Mouse (Mus musculus) embryonic facial prominence, embryonic 15.5 days (tissue): ENCODE data around the gene Stra8. TPM values are rescaled to one million over a fixed set of nuclear protein-coding genes. Genes with fewer than 3 reads are reported as not detected.

Source experiments
- ATAC-seq: fragments of 200-750 bp; cut with Nextera tagmentation; 2 replicates; pipeline ENCODE4 v1.8.0; 2017; ENCODE audit warnings: low read depth, moderate TSS enrichment; ENCODE audit not compliant: insufficient number of reproducible peaks, low FRiP score, low TSS enrichment
- H3K27ac ChIP-seq: fragments of 300-500 bp; sonication (generic); replicated peaks from 2 replicates; pipeline ENCODE4 v1.5.1; 2015; ENCODE audit warnings: mild to moderate bottlenecking, inconsistent platforms
- H3K27me3 ChIP-seq: fragments of 300-500 bp; sonication (generic); 2 replicates; pipeline ENCODE4 v1.6.1; 2015; ENCODE audit warnings: inconsistent platforms
- H3K36me3 ChIP-seq: fragments of 300-500 bp; sonication (generic); 2 replicates; pipeline ENCODE4 v1.6.1; 2015; ENCODE audit warnings: mild to moderate bottlenecking, inconsistent platforms
- H3K4me1 ChIP-seq: fragments of 300-500 bp; sonication (generic); 2 replicates; pipeline ENCODE4 v1.6.1; 2015; ENCODE audit warnings: inconsistent platforms
- H3K4me2 ChIP-seq: fragments of 300-500 bp; sonication (generic); replicated peaks from 2 replicates; pipeline ENCODE4 v1.6.1; 2015; ENCODE audit warnings: mild to moderate bottlenecking, inconsistent platforms
- H3K4me3 ChIP-seq: fragments of 300-500 bp; sonication (generic); replicated peaks from 2 replicates; pipeline ENCODE4 v1.5.1; 2015; ENCODE audit warnings: mild to moderate bottlenecking, inconsistent platforms
- H3K9ac ChIP-seq: fragments of 300-500 bp; sonication (generic); 2 replicates; pipeline ENCODE4 v1.6.1; 2015; ENCODE audit warnings: inconsistent platforms
- H3K9me3 ChIP-seq: fragments of 300-500 bp; sonication (generic); replicated peaks from 2 replicates; pipeline ENCODE4 v1.6.1; 2016; ENCODE audit warnings: inconsistent platforms
- WGBS: fragments of 180-500 bp; shearing (Covaris S2); methylation state at CpG from one replicate; pipeline ENCODE4 v1.1.7; 2015; 5-methylcytosine and 5-hydroxymethylcytosine counted together
- polyA plus RNA-seq: library from polyadenylated mRNA; unstranded; fragments of >200 nt; fragmentation: Nextera tagmentation; extraction: Ambion mirVana; gene quantifications from 2 replicates; pipeline ENCODE4 v1.2.1, GENCODE M21; 2015

The Stra8 gene
- polyA plus RNA-seq, 1 experiment from 2014 or later: not detected

DNA sequence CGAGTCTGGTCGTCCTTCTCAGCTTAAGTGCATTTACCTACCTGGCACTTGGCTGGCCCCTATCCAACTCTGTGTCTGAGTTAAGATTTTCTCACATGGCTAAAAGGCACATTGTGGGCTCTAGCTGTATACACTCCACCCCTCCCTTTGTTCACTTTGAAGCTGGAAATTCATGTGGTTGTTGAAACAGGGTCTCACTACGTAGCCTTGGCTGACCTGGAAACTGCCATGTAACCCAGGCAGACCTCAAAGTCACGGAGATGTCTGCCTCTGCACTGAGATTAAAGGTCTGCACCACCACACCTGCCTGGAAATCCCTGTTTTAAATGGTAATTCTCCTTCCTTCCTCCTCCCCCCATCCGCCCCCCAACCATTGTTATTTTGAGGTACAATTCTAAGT is 23.5 kb downstream of the Stra8 start:
- ATAC-seq: no peak
- Histone ChIP-seq H3K27me3 (no peaks in the 10 kb centered on the region), H3K9me3 (no peaks in the 10 kb centered on the region), H3K4me3 (no peak overlapping the region), H3K36me3 (no peaks in the 10 kb centered on the region), H3K4me2 (no peak overlapping the region), H3K27ac (no peak overlapping the region), H3K9ac (no peak overlapping the region), H3K4me1 (peaks cover 4% of the 10 kb centered on the region; the same call in 1 of the 2 replicates)
- 65% methylated on average over 5 of the region's 5 CpGs for WGBS

DNA sequence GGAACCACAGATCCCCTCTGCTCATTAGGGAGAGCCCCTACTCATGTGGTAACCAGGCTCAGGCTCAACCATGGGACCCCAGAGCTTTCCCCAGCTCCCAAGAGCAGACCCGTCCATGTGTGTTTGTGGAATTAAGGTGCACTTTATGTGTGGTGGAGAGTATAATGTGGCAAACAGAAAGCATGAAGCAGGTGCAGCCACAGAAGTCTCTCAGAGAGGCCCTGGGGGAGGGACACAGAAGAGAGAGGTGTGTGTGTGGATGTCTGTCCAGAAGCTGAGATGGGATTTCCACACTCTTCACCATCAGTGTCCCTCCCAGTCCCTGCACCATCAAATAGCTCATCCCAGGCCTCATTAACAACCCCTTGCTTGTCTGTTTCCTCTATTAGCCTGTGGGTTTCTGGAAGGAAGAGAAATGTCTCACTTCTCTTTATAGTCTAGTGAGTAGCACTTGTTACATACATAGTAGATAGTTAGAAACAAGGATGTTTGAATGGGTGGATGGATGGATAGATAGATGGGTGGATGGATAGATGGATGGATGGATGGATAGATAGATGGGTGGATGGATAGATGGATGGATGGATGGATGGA is 26.6 kb downstream of the Stra8 start:
- H3K4me1 ChIP-seq: peaks cover 7% of the 10 kb centered on the region; the same call in 1 of the 2 replicates
- no peaks in the 10 kb centered on the region for H3K9me3 ChIP-seq
- H3K36me3 ChIP-seq: no peaks in the 10 kb centered on the region
- WGBS: 79% methylated on average over 1 of the region's 1 CpGs
- no peak overlapping the region for H3K27ac ChIP-seq
- no peaks in the 10 kb centered on the region for H3K27me3 ChIP-seq
- no peak overlapping the region for H3K4me3 ChIP-seq
- no peak for ATAC-seq
- H3K9ac ChIP-seq: no peak overlapping the region
- no peak overlapping the region for H3K4me2 ChIP-seq

DNA sequence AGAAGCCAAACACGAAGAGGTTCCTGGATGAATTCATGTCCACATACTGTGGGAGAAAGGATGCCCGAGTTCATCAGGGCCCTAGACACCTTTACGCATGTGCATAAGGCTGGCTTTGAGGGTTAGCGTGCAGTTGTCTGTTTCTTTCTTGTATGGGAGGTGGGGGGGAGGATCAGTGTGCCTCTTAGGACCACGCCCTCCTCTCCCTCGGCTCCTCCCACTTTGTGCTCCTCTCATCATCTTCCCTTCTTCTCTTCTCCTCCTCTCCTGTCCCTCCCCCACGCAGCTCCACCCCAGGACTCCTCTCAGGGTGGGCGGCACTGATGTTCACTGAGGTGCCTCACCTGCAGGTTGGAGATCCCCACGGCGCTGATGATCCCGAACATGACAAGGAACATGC is 28.5 kb downstream of the Stra8 start:
- Histone ChIP-seq H3K36me3 (no peaks in the 10 kb centered on the region), H3K9me3 (no peaks in the 10 kb centered on the region), H3K27me3 (no peaks in the 10 kb centered on the region), H3K4me1 (peaks cover 7% of the 10 kb centered on the region; the same call in 1 of the 2 replicates), H3K4me2 (peak overlapping the region; percentile 45), H3K9ac (no peak overlapping the region), H3K4me3 (peak overlapping the region; percentile 22), H3K27ac (no peak overlapping the region)
- 18% methylated on average over 11 of the region's 11 CpGs for WGBS
- no peak for ATAC-seq

DNA sequence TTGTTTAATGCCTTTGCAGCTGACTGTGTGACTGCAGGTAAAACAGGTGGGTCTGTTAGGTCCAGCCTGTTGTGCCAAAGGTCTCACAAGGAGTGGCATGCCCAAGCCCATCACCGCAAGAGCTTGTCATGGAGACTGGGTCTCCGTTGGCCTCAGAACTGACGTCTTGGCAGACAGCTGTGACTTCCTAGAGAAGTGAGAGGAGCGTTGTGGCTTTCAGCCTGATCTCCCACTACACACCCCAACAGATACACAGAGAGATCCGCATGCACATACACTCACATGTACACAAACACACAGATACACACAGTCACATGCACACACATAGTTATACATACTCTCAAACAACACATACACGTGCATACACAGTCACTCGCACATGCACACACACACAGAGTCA is 31.6 kb downstream of the Stra8 start:
- no peak overlapping the region for H3K4me2 ChIP-seq
- no peak overlapping the region for H3K27ac ChIP-seq
- no peaks in the 10 kb centered on the region for H3K36me3 ChIP-seq
- H3K4me1 ChIP-seq: peaks cover 7% of the 10 kb centered on the region; the same call in 1 of the 2 replicates
- no peak overlapping the region for H3K4me3 ChIP-seq
- no peak for ATAC-seq
- H3K9me3 ChIP-seq: no peaks in the 10 kb centered on the region
- no peaks in the 10 kb centered on the region for H3K27me3 ChIP-seq
- 83% methylated on average over 7 of the region's 7 CpGs for WGBS
- H3K9ac ChIP-seq: no peak overlapping the region

DNA sequence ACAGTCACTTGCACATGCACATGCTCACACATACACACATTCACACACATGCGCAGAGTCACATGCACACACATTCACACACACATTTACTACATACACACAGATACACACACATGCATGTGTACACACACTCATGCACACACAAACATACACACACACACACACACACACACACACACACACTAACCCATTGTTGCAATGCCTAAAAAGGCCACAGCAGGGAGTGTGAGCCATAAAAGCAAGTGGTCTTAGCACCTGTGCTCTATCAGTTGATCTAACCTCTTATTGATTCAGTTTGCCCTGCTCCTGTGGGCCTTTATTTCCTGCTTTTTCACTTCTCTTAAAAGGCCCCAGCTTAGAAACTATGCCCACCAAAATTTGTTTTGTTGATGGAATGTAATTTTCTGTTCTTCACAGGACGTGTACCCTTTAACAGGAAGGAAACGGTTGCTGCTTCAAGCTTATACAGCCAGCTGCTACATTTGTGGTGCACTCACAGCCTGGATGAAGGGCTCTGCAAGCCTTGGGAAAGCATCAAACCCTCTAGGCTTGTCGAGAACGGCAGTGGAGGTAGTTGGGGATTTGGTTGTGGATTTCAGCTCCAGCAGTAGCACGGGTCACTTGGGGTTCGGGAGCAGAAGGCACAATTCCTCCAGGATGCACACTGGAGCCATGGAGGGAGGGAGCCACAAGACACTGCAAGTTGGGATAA is 32.1 kb downstream of the Stra8 start:
- Histone ChIP-seq H3K4me2 (no peak overlapping the region), H3K4me3 (no peak overlapping the region), H3K36me3 (no peaks in the 10 kb centered on the region), H3K4me1 (peaks cover 7% of the 10 kb centered on the region; the same call in 1 of the 2 replicates), H3K27me3 (no peaks in the 10 kb centered on the region), H3K9ac (no peak overlapping the region), H3K27ac (no peak overlapping the region), H3K9me3 (no peaks in the 10 kb centered on the region)
- ATAC-seq: no peak
- WGBS: 69% methylated on average over 7 of the region's 7 CpGs

DNA sequence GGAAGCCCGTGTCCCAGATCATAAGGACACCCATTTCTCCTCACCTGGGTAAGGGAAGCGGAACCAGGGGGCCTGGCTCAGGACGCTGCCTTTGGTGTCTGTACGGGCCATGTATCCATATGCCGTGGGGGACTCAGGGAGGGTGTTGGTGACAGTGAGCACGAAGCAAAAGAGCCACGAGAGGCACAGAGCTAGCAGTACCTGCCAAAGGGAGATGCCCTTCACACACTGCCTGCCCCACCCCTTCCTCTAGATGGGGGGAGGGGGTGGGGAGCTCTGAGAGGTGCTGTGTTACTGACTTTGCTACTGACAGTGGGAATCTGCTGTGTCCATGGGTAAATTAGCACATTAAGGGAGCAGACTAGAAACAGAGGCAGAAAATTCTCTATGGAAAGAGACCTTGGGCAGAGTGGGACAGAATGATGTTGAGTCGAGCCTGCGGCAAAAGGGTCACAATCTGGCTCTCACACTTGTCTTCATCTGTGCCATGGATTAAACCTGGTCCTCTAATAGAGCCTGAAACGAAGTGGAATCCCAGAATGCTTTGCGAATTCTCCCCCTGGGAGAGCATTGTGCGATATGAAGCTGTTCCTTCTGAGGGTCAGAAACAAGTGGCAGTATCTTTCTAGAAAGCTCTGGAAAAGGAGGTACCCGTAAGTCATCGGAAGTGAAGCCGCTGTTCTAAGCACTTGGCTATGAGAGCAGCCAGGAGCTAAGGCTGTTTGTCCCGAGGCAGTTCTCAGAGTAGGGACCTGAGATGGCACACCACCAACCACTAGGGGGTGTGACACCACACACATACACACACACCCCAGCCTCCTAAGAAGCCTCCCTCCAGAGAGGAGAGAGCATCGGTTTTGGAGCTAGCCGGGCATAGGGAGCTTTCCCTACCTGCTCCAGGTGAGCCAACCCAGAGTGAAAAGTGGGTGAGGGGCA is 35.2 kb downstream of the Stra8 start:
- no peak overlapping the region for H3K27ac ChIP-seq
- WGBS: 50% methylated on average over 18 of the region's 18 CpGs
- peak overlapping the region; percentile 13; the same call in 1 of the 2 replicates for H3K4me2 ChIP-seq
- ATAC-seq: 0 out of 2 replicates have a peak, but pooled peaks have one; percentile 56
- no peak overlapping the region for H3K9ac ChIP-seq
- no peaks in the 10 kb centered on the region for H3K36me3 ChIP-seq
- no peaks in the 10 kb centered on the region for H3K27me3 ChIP-seq
- H3K9me3 ChIP-seq: no peaks in the 10 kb centered on the region
- no peaks in the 10 kb centered on the region for H3K4me1 ChIP-seq
- H3K4me3 ChIP-seq: no peak overlapping the region

DNA sequence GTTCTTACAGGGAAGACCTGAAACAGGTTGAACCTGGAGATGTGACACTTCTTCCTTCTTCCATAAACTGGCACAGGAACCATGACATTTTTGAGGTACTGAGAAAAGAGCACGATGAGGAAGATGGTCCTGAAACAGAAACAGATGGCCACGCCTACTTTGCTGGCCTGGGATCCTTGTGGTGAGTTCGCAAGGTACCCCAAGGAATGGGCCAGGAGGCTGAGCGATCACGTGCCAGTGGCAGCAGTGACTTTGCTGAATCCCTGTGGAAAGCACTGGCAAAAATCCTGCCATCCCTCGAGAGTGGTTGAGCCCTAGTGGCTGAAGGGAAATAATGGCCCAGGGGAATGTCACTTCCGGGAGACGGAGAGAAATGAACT is 35.9 kb downstream of the Stra8 start:
- Histone ChIP-seq H3K27ac (no peak overlapping the region), H3K27me3 (no peaks in the 10 kb centered on the region), H3K4me1 (no peaks in the 10 kb centered on the region), H3K36me3 (no peaks in the 10 kb centered on the region), H3K4me3 (no peak overlapping the region), H3K9ac (no peak overlapping the region), H3K4me2 (peak overlapping the region; percentile 13; the same call in 1 of the 2 replicates), H3K9me3 (no peaks in the 10 kb centered on the region)
- ATAC-seq: 0 out of 2 replicates have a peak, but pooled peaks have one; percentile 5
- WGBS: 38% methylated on average over 8 of the region's 8 CpGs

DNA sequence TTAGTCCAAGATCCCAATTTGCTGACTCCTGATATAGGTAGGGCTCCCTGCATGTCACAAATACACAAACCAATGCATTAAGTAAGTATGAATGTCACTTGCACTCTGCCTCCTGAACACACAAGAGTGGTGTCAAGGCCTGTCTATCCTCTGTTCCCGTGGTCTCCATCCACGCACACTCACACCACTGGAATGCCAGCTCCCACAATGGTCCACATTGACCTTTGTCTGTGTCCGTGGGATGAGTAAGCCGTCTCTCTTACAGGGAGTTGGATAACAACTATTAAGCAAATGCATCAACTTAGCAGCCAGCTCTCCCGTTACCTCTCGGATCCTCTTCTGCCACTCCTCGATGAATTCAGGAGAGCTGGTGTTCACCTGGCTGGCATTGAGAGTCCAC is 39.2 kb downstream of the Stra8 start:
- 84% methylated on average over 7 of the region's 7 CpGs for WGBS
- Histone ChIP-seq H3K4me3 (no peak overlapping the region), H3K4me2 (no peak overlapping the region), H3K4me1 (no peaks in the 10 kb centered on the region), H3K27ac (no peak overlapping the region), H3K27me3 (no peaks in the 10 kb centered on the region), H3K9me3 (no peaks in the 10 kb centered on the region), H3K9ac (no peak overlapping the region), H3K36me3 (no peaks in the 10 kb centered on the region)
- no peak for ATAC-seq

DNA sequence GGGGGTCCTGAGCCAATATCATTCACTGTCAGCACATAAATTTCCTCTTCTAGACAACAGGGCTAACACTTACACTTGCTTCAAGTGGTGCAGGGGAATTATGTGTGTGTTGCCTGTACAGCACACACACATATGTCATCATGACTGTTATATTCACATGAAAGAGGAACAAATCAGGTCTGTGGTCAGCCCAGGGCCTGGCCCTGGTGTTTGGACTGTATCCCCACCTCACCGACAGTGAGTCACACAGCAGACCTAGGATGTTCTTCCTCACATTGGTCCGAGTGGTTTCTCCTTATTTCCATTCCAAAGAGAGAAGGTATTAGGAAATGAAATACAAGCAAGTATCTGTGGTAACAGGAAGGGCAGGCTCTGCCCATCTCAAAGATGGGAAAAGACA is 44.6 kb downstream of the Stra8 start:
- Histone ChIP-seq H3K9ac (no peak overlapping the region), H3K27ac (no peak overlapping the region), H3K4me2 (no peak overlapping the region), H3K4me3 (no peak overlapping the region), H3K27me3 (no peaks in the 10 kb centered on the region), H3K9me3 (no peaks in the 10 kb centered on the region), H3K4me1 (no peaks in the 10 kb centered on the region), H3K36me3 (no peaks in the 10 kb centered on the region)
- no peak for ATAC-seq
- 84% methylated on average over 2 of the region's 2 CpGs for WGBS

DNA sequence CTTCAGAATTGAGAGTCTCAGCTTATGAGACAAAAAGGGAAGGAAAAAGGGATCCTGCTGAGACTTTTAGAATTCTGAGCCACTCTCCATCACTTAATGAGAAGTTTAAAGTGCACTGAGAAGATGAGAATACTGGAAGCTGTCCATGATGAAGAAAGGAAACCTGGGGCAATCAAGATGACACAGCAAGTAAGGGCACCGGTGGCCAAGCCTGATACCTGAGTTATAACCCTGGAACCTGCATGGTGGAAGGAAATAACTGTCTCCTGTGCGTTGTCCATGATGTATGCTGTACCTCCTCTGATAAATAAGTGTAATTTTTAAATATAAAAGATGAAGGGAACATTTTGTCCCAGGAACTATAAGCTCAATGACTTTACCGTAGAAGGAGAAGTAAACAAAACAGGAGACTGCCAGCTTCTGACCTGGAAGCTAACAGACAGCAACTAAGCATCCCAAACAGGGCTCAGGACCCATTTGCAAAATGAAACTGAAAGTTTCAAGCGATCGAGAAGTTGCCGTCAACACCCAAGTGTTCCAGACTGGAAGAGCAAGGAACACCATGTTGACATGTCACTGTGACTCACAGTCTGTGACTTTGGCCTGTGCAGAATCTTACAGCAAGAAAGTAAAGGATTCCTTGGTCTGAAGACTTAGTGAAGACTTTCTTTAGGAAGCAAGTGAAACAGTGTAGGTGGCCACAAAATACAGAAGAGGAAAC is 46.0 kb downstream of the Stra8 start:
- no peak for ATAC-seq

DNA sequence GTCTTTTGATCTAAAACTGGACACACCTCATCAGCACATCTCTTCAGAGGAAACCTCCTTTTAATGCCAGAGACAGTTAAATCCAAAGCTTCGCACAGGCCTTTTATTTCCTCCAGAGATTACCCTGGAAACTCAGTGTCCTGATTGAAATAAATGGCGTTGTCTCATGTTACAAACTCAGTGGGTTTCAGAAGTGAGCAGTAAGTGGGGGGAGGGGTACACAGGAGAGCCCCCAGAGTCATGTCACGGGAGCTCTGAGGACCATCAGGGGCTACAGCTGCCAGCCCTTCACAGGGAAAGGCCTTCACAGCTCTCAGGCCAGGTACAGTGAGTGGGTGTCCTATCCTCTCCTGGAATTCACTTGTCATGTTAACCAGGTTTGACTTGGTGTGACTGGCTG is 51.2 kb downstream of the Stra8 start:
- H3K36me3 ChIP-seq: no peaks in the 10 kb centered on the region
- H3K9me3 ChIP-seq: no peaks in the 10 kb centered on the region
- no peak overlapping the region for H3K9ac ChIP-seq
- WGBS: 17% methylated on average over 3 of the region's 3 CpGs
- no peak overlapping the region for H3K4me2 ChIP-seq
- H3K27me3 ChIP-seq: no peaks in the 10 kb centered on the region
- H3K4me1 ChIP-seq: no peaks in the 10 kb centered on the region
- no peak overlapping the region for H3K4me3 ChIP-seq
- no peak for ATAC-seq
- no peak overlapping the region for H3K27ac ChIP-seq

More for the DNA sequence above, 46.0 kb downstream of the Stra8 start:
- H3K36me3 ChIP-seq: no peaks in the 10 kb centered on the region
- H3K27me3 ChIP-seq: no peaks in the 10 kb centered on the region
- no peak overlapping the region for H3K27ac ChIP-seq
- 85% methylated on average over 6 of the region's 6 CpGs for WGBS
- H3K4me1 ChIP-seq: no peaks in the 10 kb centered on the region
- no peak overlapping the region for H3K4me3 ChIP-seq
- H3K4me2 ChIP-seq: no peak overlapping the region
- H3K9ac ChIP-seq: no peak overlapping the region
- H3K9me3 ChIP-seq: no peaks in the 10 kb centered on the region
